Mouse (Mus musculus) midbrain, postnatal 0 days (tissue): ENCODE measurements around the gene Map3k11. TPM values are rescaled to one million over a fixed set of nuclear protein-coding genes. Genes with fewer than 3 reads are reported as not detected.

Source experiments
- ATAC-seq: fragments of 200-750 bp; cut with Nextera tagmentation; 2 replicates; pipeline ENCODE4 v1.8.0; 2017; ENCODE audit warnings: moderate number of reproducible peaks, mild to moderate bottlenecking, moderate TSS enrichment, moderate library complexity; ENCODE audit not compliant: low FRiP score
- DNase-seq: peaks from one replicate; pipeline ENCODE4 v3.0.0-alpha.2; 2015; ENCODE audit warnings: low spot score
- H3K27ac ChIP-seq: fragments of 300-500 bp; sonication (generic); 2 replicates; pipeline ENCODE4 v1.5.1; 2014; ENCODE audit warnings: low read depth, mild to moderate bottlenecking, low read length, mixed read lengths
- H3K27me3 ChIP-seq: fragments of 300-500 bp; sonication (generic); 2 replicates; pipeline ENCODE4 v1.6.1; 2014; ENCODE audit warnings: low read length, control low read depth, mixed read lengths; ENCODE audit not compliant: insufficient read depth
- H3K36me3 ChIP-seq: fragments of 300-500 bp; sonication (generic); 2 replicates; pipeline ENCODE4 v1.6.1; 2014; ENCODE audit warnings: low read length, control low read depth, mixed read lengths; ENCODE audit not compliant: insufficient read depth
- H3K4me1 ChIP-seq: fragments of 300-500 bp; sonication (generic); 2 replicates; pipeline ENCODE4 v1.6.1; 2014; ENCODE audit warnings: mild to moderate bottlenecking, control low read depth, antibody characterized with exemption, low read length, mixed read lengths; ENCODE audit not compliant: insufficient read depth
- H3K4me2 ChIP-seq: fragments of 300-500 bp; sonication (generic); 2 replicates; pipeline ENCODE4 v1.6.1; 2014; ENCODE audit warnings: low read depth, mild to moderate bottlenecking, low read length, mixed read lengths; ENCODE audit not compliant: poor library complexity, severe bottlenecking
- H3K4me3 ChIP-seq: fragments of 300-500 bp; sonication (generic); 2 replicates; pipeline ENCODE4 v1.5.1; 2014; ENCODE audit warnings: low read depth, mild to moderate bottlenecking, low read length, moderate library complexity
- H3K9ac ChIP-seq: fragments of 300-500 bp; sonication (generic); replicated peaks from 2 replicates; pipeline ENCODE4 v1.6.1; 2014; ENCODE audit warnings: mild to moderate bottlenecking, low read length, moderate library complexity, mixed read lengths; ENCODE audit not compliant: poor library complexity, severe bottlenecking
- H3K9me3 ChIP-seq: fragments of 300-500 bp; sonication (generic); 2 replicates; pipeline ENCODE4 v1.6.1; 2016; ENCODE audit warnings: low read length, control low read depth
- CTCF ChIP-seq: IDR thresholded peaks from 2 replicates; pipeline ENCODE4 v1.5.1; 2016; ENCODE audit warnings: antibody characterized with exemption, mild to moderate bottlenecking
- WGBS: fragments of 180-500 bp; shearing (Covaris S2); extraction: QIAGEN DNeasy Blood & Tissue Kit; methylation state at CpG from one replicate; pipeline ENCODE4 v1.1.7; 2014; 5-methylcytosine and 5-hydroxymethylcytosine counted together
- polyA plus RNA-seq: library from polyadenylated mRNA; unstranded; fragments of >200 nt; fragmentation: Nextera tagmentation; extraction: Ambion mirVana; gene quantifications from 2 replicates; pipeline ENCODE4 v1.2.1, GENCODE M21; 2015
- total RNA-seq: library from RNA; depleted of rRNA; stranded (reverse); fragments of >200 nt; gene quantifications from 2 replicates; pipeline ENCODE4 v1.2.3, GENCODE M21; 2014

The Map3k11 gene
- total and polyA plus RNA-seq, 2 experiments from 2014 or later: 9.6 to 24.0 TPM

DNA sequence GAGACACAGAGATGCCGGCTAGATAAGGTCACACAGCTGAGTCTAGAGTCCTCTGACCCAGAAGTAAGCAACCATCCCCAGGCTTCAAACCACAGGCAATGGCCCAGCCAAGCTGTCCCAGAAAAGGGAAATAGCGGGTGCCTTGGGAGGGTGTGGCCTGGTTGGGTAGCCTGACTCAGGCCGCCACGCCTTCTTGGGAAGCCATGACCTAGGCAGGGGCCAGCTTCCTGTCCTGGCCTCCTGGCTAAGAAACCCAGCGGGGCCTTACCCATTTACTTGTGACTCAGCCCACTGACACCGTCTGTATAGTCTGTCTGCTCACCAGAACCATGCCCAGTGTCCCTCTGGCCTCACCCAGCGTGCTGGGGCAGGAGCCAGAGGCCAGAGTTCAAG is 36.0 kb downstream of the Map3k11 start:
- H3K4me1 ChIP-seq: peaks cover 19% of the 10 kb centered on the region; the same call in 1 of the 2 replicates
- peak overlapping the region; percentile 36; the same call in 1 of the 2 replicates for H3K9ac ChIP-seq
- H3K27me3 ChIP-seq: no peaks in the 10 kb centered on the region
- ATAC-seq: no peak
- TF ChIP-seq CTCF: no peak
- H3K36me3 ChIP-seq: peaks cover 37% of the 10 kb centered on the region
- no peak overlapping the region for H3K4me3 ChIP-seq
- H3K27ac ChIP-seq: no peak overlapping the region
- no peaks in the 10 kb centered on the region for H3K9me3 ChIP-seq
- no peak overlapping the region; the same call in 1 of the 2 replicates for H3K4me2 ChIP-seq
- DNase-seq: no peak
- 71% methylated on average over 7 of the region's 7 CpGs for WGBS

DNA sequence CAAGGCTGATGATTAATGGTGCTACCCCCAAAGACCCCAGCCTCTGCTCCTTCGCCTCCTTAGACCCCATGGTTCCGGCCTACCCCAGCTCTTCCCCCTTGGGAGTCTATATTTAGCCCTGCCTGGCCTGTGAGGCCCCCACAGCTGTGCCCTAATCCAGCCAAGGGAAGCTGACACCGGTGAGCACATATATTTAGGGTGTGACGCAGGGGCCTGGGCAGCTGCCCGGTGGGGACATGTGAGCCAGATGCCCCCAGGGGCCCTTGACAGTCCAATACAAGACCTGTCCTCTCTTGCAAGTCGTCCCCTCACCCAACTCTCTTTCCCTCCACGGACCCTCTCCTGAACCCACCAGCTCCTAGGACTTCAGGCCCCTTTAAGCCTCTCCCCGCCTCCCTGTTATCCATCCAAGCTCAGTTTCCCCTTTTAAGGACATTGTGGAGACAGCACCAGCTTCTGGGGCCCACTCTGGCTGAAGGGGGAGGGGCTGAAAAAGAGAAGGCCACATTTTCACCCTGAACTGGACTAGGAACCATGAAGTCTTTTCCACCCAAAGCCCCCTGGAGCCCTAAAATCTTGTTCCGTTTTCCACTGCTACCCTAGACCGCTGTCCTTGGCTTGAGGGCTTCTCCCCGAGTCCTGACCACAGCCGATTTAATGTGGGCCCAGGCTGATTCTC is 36.6 kb downstream of the Map3k11 start:
- no peak for TF ChIP-seq CTCF
- peaks cover 31% of the 10 kb centered on the region for H3K36me3 ChIP-seq
- peak overlapping the region; percentile 24; the same call in 1 of the 2 replicates for H3K4me3 ChIP-seq
- 80% methylated on average over 12 of the region's 12 CpGs for WGBS
- no peaks in the 10 kb centered on the region for H3K27me3 ChIP-seq
- H3K27ac ChIP-seq: no peak overlapping the region; the same call in 1 of the 2 replicates
- H3K9ac ChIP-seq: peak overlapping the region; percentile 36
- DNase-seq (no peak), ATAC-seq (no peak)
- peak overlapping the region; percentile 60 for H3K4me2 ChIP-seq
- no peaks in the 10 kb centered on the region for H3K9me3 ChIP-seq
- H3K4me1 ChIP-seq: peaks cover 23% of the 10 kb centered on the region; the same call in 1 of the 2 replicates

DNA sequence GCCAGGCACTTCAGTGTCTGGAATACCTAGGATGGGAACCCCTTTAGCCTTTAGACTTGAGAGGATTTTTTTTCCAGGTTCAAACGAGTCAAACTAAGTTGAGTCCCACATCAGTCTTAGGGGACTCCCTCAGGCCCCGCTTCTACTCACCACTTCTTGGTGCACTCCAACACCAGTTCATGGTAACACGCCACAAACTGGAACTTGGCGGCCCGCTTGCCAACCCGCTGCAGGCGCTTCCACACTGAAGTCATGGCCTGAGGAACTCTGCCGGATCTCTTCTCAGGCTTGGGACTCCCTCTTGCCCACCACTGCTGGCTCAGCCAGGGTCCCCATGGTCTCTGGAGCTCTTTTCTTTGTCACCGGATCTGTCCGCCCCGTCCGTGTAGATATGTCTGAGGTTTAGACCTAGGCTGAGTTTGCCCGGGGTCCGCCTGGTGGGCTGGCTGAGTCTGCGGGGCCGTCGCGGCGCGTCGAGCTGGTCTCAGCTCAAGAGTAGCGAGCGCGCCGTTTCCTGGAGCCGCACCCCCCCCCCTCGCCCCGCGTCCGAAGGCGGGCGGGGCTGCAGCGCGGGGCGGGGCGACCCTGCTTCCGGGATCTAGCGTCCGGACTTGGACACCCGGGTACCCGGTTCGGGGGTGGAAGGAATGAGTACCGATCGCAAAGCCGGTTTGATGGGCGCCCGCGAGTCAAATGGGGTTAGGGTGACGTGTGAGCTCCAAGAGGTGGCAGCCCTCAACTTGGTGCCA is 37.4 kb downstream of the Map3k11 start, which contains the start of gene Ehbp1l1:
TSS of gene Ehbp1l1 (minus strand) at position 551 of the 749 bp plus-strand sequence.
- peaks cover 31% of the 10 kb centered on the region; the same call in 1 of the 2 replicates for H3K4me1 ChIP-seq
- no peak for DNase-seq

DNA sequence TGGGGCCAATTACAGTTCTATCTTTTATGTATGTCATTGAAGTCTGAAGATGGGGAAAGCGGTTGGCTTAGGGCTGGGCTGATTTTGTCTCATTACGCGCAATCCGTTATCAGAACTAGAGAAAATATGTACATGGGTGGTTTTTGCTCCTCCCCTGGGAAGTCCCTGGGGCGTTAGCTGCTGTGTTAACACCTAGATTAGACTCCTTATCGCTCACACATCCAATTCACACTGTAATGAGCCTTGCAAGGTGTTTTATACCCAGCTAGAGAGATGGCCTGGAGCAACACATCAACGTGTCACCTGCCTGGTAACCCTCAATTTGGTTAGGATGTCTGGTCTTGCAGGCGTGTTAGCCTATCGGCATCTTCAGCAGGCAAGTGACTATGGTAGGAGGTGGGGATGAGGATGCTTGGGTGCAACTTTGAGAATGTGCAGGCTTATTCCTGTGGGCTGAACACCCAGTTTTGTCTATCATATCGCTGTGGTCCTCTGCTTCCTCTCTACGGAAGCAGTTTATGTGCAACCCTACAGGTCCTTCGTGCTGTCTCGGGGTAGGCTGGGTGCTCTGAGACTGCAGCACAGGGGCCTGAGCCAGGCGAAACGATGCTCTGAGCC is 38.5 kb downstream of the Map3k11 start:
- no peaks in the 10 kb centered on the region for H3K9me3 ChIP-seq
- no peak overlapping the region for H3K27ac ChIP-seq
- H3K4me3 ChIP-seq: peak overlapping the region; percentile 92; the same call in 1 of the 2 replicates
- TF ChIP-seq CTCF: no peak
- H3K4me1 ChIP-seq: peaks cover 32% of the 10 kb centered on the region; the same call in 1 of the 2 replicates
- H3K4me2 ChIP-seq: peak overlapping the region; percentile 80
- peaks cover 16% of the 10 kb centered on the region for H3K36me3 ChIP-seq
- no peaks in the 10 kb centered on the region for H3K27me3 ChIP-seq
- ATAC-seq (no peak), DNase-seq (no peak)
- WGBS: 75% methylated on average over 15 of the region's 15 CpGs
- H3K9ac ChIP-seq: peak overlapping the region; percentile 44

More for the DNA sequence above, 37.4 kb downstream of the Map3k11 start, which contains the start of gene Ehbp1l1:
- no peak for ATAC-seq
- H3K27ac ChIP-seq: no peak within 1 kb of the TSS; the same call in 1 of the 2 replicates
- H3K27me3 ChIP-seq: no peaks in the 10 kb centered on the region
- peak within 1 kb of the TSS; percentile 24; the same call in 1 of the 2 replicates for H3K4me3 ChIP-seq
- TF ChIP-seq CTCF: no peak
- H3K9me3 ChIP-seq: no peaks in the 10 kb centered on the region
- H3K36me3 ChIP-seq: peaks cover 23% of the 10 kb centered on the region
- whole genome bisulfite sequencing: 15% methylated on average over 48 of the region's 49 CpGs
- H3K4me2 ChIP-seq: peak within 1 kb of the TSS; percentile 80
- peak within 1 kb of the TSS; percentile 36 for H3K9ac ChIP-seq

DNA sequence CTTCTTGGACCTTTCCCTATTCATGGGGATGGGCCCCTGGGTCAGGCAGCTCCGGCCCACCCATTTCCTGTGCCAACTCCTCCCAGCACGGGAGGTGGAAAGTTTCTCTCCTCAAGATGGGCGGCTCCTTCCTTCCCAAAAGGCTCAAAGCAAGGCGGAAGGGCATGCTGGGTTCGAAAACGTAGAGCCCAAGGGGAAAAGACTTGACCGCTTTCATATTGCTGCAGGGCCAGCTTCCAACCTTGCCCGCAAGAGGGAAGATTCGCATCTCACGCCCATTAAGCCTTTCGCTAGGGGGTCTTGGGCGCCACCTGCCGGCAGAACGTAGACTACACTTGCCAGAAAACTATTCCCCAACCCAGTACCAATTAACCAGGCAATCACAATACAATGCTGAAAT is 39.2 kb downstream of the Map3k11 start:
- H3K27ac ChIP-seq: 0 out of 2 replicates have a peak overlapping the region, but pooled peaks have one; percentile 21
- peak overlapping the region; percentile 80 for H3K4me2 ChIP-seq
- peak overlapping the region; percentile 92 for H3K4me3 ChIP-seq
- peaks cover 14% of the 10 kb centered on the region for H3K36me3 ChIP-seq
- no peak for ATAC-seq
- peak; percentile 84 for DNase-seq
- H3K9ac ChIP-seq: peak overlapping the region; percentile 44
- no peaks in the 10 kb centered on the region for H3K27me3 ChIP-seq
- no peaks in the 10 kb centered on the region for H3K9me3 ChIP-seq
- 4% methylated on average over 14 of the region's 14 CpGs for WGBS
- peak; percentile 100 for TF ChIP-seq CTCF
- H3K4me1 ChIP-seq: peaks cover 32% of the 10 kb centered on the region; the same call in 1 of the 2 replicates
